Mouse (Mus musculus) forebrain, embryonic 11.5 days (tissue): ENCODE results near the gene Spaca3. TPM values are rescaled to one million over a fixed set of nuclear protein-coding genes. Genes with fewer than 3 reads are reported as not detected.

Experiments
- ATAC-seq: fragments of 200-750 bp; cut with Nextera tagmentation; replicated peaks from 2 replicates; pipeline ENCODE4 v1.8.0; 2017; ENCODE audit warnings: moderate TSS enrichment; ENCODE audit not compliant: low FRiP score
- DNase-seq: peaks from one replicate; pipeline ENCODE4 v3.0.0-alpha.2; 2017; ENCODE audit warnings: low spot score
- H3K27ac ChIP-seq: fragments of 300-500 bp; sonication (generic); 2 replicates; pipeline ENCODE4 v1.5.1; 2014; ENCODE audit warnings: low read depth, low read length
- H3K27me3 ChIP-seq: fragments of 300-500 bp; sonication (generic); 2 replicates; pipeline ENCODE4 v1.6.1; 2014; ENCODE audit warnings: mild to moderate bottlenecking, low read length, mixed read lengths; ENCODE audit not compliant: control insufficient read depth, insufficient read depth
- H3K36me3 ChIP-seq: fragments of 300-500 bp; sonication (generic); 2 replicates; pipeline ENCODE4 v1.6.1; 2014; ENCODE audit warnings: mild to moderate bottlenecking, low read length, moderate library complexity, mixed read lengths; ENCODE audit not compliant: control insufficient read depth, insufficient read depth
- H3K4me1 ChIP-seq: fragments of 300-500 bp; sonication (generic); replicated peaks from 2 replicates; pipeline ENCODE4 v1.6.1; 2014; ENCODE audit warnings: low read length, mixed read lengths; ENCODE audit not compliant: control insufficient read depth, insufficient read depth
- H3K4me2 ChIP-seq: fragments of 300-500 bp; sonication (generic); 2 replicates; pipeline ENCODE4 v1.6.1; 2014; ENCODE audit warnings: low read depth, mild to moderate bottlenecking, low read length, moderate library complexity, mixed read lengths; ENCODE audit not compliant: severe bottlenecking
- H3K4me3 ChIP-seq: fragments of 300-500 bp; sonication (generic); 2 replicates; pipeline ENCODE4 v1.5.1; 2014; ENCODE audit warnings: low read depth, low read length
- H3K9ac ChIP-seq: fragments of 300-500 bp; sonication (generic); 2 replicates; pipeline ENCODE4 v1.6.1; 2014; ENCODE audit warnings: low read length
- H3K9me3 ChIP-seq: fragments of 300-500 bp; sonication (generic); 2 replicates; pipeline ENCODE4 v1.6.1; 2016; ENCODE audit warnings: low read length, mixed read lengths; ENCODE audit not compliant: control insufficient read depth
- WGBS: fragments of 180-500 bp; shearing (Covaris S2); extraction: QIAGEN DNeasy Blood & Tissue Kit; methylation state at CpG from one replicate; pipeline ENCODE4 v1.1.7; 2014; 5-methylcytosine and 5-hydroxymethylcytosine counted together
- polyA plus RNA-seq: library from polyadenylated mRNA; unstranded; fragments of >200 nt; fragmentation: Nextera tagmentation; extraction: Ambion mirVana; gene quantifications from 2 replicates; pipeline ENCODE4 v1.2.1, GENCODE M21; 2014

The Spaca3 gene
- polyA plus RNA-seq, 1 experiment from 2014 or later: not detected

- no peaks in the 10 kb centered on the region for H3K36me3 ChIP-seq
- no peaks in the 10 kb centered on the region for H3K4me1 ChIP-seq
- no peaks in the 10 kb centered on the region for H3K27me3 ChIP-seq
- no peak for DNase-seq
- WGBS: 43% methylated on average over 5 of the region's 5 CpGs
- no peak overlapping the region for H3K27ac ChIP-seq
- no peak overlapping the region for H3K4me3 ChIP-seq
- no peaks in the 10 kb centered on the region for H3K9me3 ChIP-seq
- no peak for ATAC-seq
- no peak overlapping the region for H3K9ac ChIP-seq
- no peak overlapping the region for H3K4me2 ChIP-seq
These were observed 6.3 kb upstream of the Spaca3 start for GRCm38 (mm10) chr11:80851859-80852258.

GRCm38 (mm10) chr11:80853014-80853413 lies 5.2 kb upstream of the Spaca3 start:
- H3K27ac ChIP-seq: no peak overlapping the region
- H3K27me3 ChIP-seq: no peaks in the 10 kb centered on the region
- WGBS: 58% methylated on average over 3 of the region's 3 CpGs
- H3K4me3 ChIP-seq: no peak overlapping the region
- H3K4me2 ChIP-seq: no peak overlapping the region
- no peak for DNase-seq
- H3K36me3 ChIP-seq: no peaks in the 10 kb centered on the region
- no peaks in the 10 kb centered on the region for H3K4me1 ChIP-seq
- no peak for ATAC-seq
- H3K9me3 ChIP-seq: no peaks in the 10 kb centered on the region
- H3K9ac ChIP-seq: no peak overlapping the region

GRCm38 (mm10) chr11:80854430-80854829 lies 3.7 kb upstream of the Spaca3 start:
- Histone ChIP-seq H3K27me3 (no peaks in the 10 kb centered on the region), H3K27ac (no peak overlapping the region), H3K4me1 (no peaks in the 10 kb centered on the region), H3K9ac (no peak overlapping the region), H3K9me3 (no peaks in the 10 kb centered on the region), H3K36me3 (no peaks in the 10 kb centered on the region), H3K4me2 (no peak overlapping the region), H3K4me3 (no peak overlapping the region)
- ATAC-seq (no peak), DNase-seq (no peak)
- WGBS: 92% methylated on average over 11 of the region's 11 CpGs

GRCm38 (mm10) chr11:80854908-80855307 lies 3.3 kb upstream of the Spaca3 start:
- Histone ChIP-seq H3K4me1 (no peaks in the 10 kb centered on the region), H3K9ac (no peak overlapping the region), H3K27ac (no peak overlapping the region), H3K4me3 (no peak overlapping the region), H3K4me2 (no peak overlapping the region), H3K36me3 (no peaks in the 10 kb centered on the region), H3K9me3 (no peaks in the 10 kb centered on the region), H3K27me3 (no peaks in the 10 kb centered on the region)
- ATAC-seq (no peak), DNase-seq (no peak)
- 76% methylated on average over 7 of the region's 7 CpGs for WGBS

- Histone ChIP-seq H3K4me1 (no peaks in the 10 kb centered on the region), H3K9me3 (no peaks in the 10 kb centered on the region), H3K9ac (no peak overlapping the region), H3K27me3 (no peaks in the 10 kb centered on the region), H3K4me2 (no peak overlapping the region), H3K36me3 (no peaks in the 10 kb centered on the region), H3K4me3 (no peak overlapping the region), H3K27ac (no peak overlapping the region)
- DNase-seq (no peak), ATAC-seq (no peak)
- 86% methylated on average over 2 of the region's 2 CpGs for WGBS
These were observed 1.3 kb upstream of the Spaca3 start for GRCm38 (mm10) chr11:80856827-80857226.

GRCm38 (mm10) chr11:80862941-80863340 lies 4.8 kb downstream of the Spaca3 start:
- ATAC-seq (no peak), DNase-seq (no peak)
- Histone ChIP-seq H3K4me2 (no peak overlapping the region), H3K27ac (no peak overlapping the region), H3K4me1 (no peaks in the 10 kb centered on the region), H3K27me3 (no peaks in the 10 kb centered on the region), H3K9ac (no peak overlapping the region), H3K4me3 (no peak overlapping the region), H3K9me3 (no peaks in the 10 kb centered on the region), H3K36me3 (no peaks in the 10 kb centered on the region)
- 91% methylated on average over 7 of the region's 7 CpGs for WGBS

- Histone ChIP-seq H3K4me2 (no peak overlapping the region), H3K36me3 (no peaks in the 10 kb centered on the region), H3K4me3 (no peak overlapping the region), H3K27me3 (no peaks in the 10 kb centered on the region), H3K27ac (no peak overlapping the region), H3K4me1 (no peaks in the 10 kb centered on the region), H3K9ac (no peak overlapping the region), H3K9me3 (no peaks in the 10 kb centered on the region)
- DNase-seq: no peak
- ATAC-seq: no peak
- WGBS: 81% methylated on average over 1 of the region's 1 CpGs
These were observed 9.9 kb downstream of the Spaca3 start for GRCm38 (mm10) chr11:80868039-80868438.

GRCm38 (mm10) chr11:80872509-80873474 lies 14.6 kb downstream of the Spaca3 start:
- Histone ChIP-seq H3K27me3 (no peaks in the 10 kb centered on the region), H3K4me2 (no peak overlapping the region), H3K9ac (no peak overlapping the region), H3K27ac (no peak overlapping the region), H3K4me3 (no peak overlapping the region), H3K9me3 (no peaks in the 10 kb centered on the region), H3K36me3 (no peaks in the 10 kb centered on the region), H3K4me1 (no peaks in the 10 kb centered on the region)
- ATAC-seq: no peak
- 67% methylated on average over 17 of the region's 17 CpGs for WGBS
- peak; percentile 84 for DNase-seq
